Mouse (Mus musculus): ENCODE results near the gene Krt7. TPM values are rescaled to one million over a fixed set of nuclear protein-coding genes. Genes with fewer than 3 reads are reported as not detected.

Krt7 gene
- polyA plus RNA-seq, 1 experiment from 2014 or later: 86.1 TPM

GRCm38 (mm10) chr15:101370101-101370911, 40.5 kb upstream of the Krt7 start, which contains the start of gene Krt80:
Gene Krt80, minus strand, starts transcription at chr15:101370162.
- Histone ChIP-seq H3K9ac (ENCODE audit: low read depth, low read length) (no peak within 1 kb of the TSS), H3K36me3 (ENCODE audit: control insufficient read depth, insufficient read depth) (no peaks in the 10 kb centered on the region), H3K9me3 (ENCODE audit: control insufficient read depth) (no peaks in the 10 kb centered on the region), H3K4me3 (ENCODE audit: low read depth, low read length) (no peak within 1 kb of the TSS), H3K27ac (ENCODE audit: low read depth, low read length) (no peak within 1 kb of the TSS), H3K27me3 (replicated peaks; ENCODE audit: control insufficient read depth, insufficient read depth, low read length) (no peaks in the 10 kb centered on the region), H3K4me1 (replicated peaks; ENCODE audit: control insufficient read depth, insufficient read depth, low read length) (peaks cover 7% of the 10 kb centered on the region; the same call in 1 of the 2 replicates), H3K4me2 (replicated peaks; ENCODE audit: low read depth) (no peak within 1 kb of the TSS)
- WGBS: 46% methylated on average over 22 of the region's 22 CpGs
- peak; percentile 37; the same call in 1 of the 2 replicates for ATAC-seq
- no peak for TF ChIP-seq CTCF (IDR thresholded peaks at IDR 0.05; ENCODE audit: low read depth)

GRCm38 (mm10) chr15:101371141-101371985, 39.5 kb upstream of the Krt7 start:
- H3K27ac ChIP-seq (ENCODE audit: low read depth, low read length): no peak overlapping the region
- no peak for ATAC-seq
- no peaks in the 10 kb centered on the region for H3K36me3 ChIP-seq (ENCODE audit: control insufficient read depth, insufficient read depth)
- peaks cover 7% of the 10 kb centered on the region; the same call in 1 of the 2 replicates for H3K4me1 ChIP-seq (replicated peaks; ENCODE audit: control insufficient read depth, insufficient read depth, low read length)
- H3K9ac ChIP-seq (ENCODE audit: low read depth, low read length): no peak overlapping the region
- no peak for TF ChIP-seq CTCF (IDR thresholded peaks at IDR 0.05; ENCODE audit: low read depth)
- 86% methylated on average over 15 of the region's 15 CpGs for WGBS
- H3K4me3 ChIP-seq (ENCODE audit: low read depth, low read length): no peak overlapping the region
- H3K4me2 ChIP-seq (replicated peaks; ENCODE audit: low read depth): no peak overlapping the region
- no peaks in the 10 kb centered on the region for H3K9me3 ChIP-seq (ENCODE audit: control insufficient read depth)
- no peaks in the 10 kb centered on the region for H3K27me3 ChIP-seq (replicated peaks; ENCODE audit: control insufficient read depth, insufficient read depth, low read length)

DNA sequence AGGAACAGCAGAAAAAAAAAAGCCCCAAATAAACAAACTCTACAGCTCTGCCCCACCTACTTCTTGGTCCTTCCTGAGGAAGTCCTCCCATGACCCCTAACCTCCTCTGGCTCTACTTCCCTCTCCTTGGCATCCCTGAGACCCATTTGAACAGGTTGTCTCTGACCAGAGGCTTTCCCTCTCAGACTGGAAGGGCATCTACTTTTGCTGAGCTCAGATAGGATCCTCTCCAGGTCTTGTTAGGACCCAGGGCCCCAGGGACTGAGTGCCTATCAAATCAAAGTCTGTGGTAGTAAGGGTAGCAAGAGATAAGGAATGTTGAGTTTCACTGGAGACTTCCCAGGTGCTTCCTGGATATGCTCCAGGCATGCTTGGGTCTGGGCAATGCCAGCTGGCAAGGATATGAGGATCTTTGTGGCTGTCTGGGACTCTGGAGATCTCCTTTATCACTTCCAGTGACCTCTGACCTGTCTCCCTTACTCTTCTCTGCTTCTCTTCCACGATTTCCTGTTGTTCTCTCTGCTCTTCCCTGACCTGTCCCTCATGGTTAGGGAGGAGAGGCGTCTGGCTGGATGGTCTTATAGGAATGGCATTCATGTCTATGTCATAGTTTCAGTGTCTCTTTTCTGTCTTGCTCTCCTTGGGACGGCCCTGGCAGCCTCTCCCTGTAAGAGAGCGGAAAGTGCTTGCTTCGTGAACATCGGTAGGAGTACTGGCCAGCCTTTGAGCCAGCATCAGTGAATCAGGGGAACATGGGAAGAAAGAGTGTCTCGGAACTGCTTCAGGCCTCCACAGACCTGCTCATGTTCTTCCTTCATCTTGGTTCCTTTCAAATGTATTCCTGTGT, 38.5 kb upstream of the Krt7 start:
- Histone ChIP-seq H3K36me3 (ENCODE audit: control insufficient read depth, insufficient read depth) (no peaks in the 10 kb centered on the region), H3K9me3 (ENCODE audit: control insufficient read depth) (no peaks in the 10 kb centered on the region), H3K4me1 (replicated peaks; ENCODE audit: control insufficient read depth, insufficient read depth, low read length) (peaks cover 7% of the 10 kb centered on the region; the same call in 1 of the 2 replicates), H3K4me3 (ENCODE audit: low read depth, low read length) (no peak overlapping the region), H3K4me2 (replicated peaks; ENCODE audit: low read depth) (no peak overlapping the region), H3K9ac (ENCODE audit: low read depth, low read length) (no peak overlapping the region), H3K27ac (ENCODE audit: low read depth, low read length) (no peak overlapping the region), H3K27me3 (replicated peaks; ENCODE audit: control insufficient read depth, insufficient read depth, low read length) (no peaks in the 10 kb centered on the region)
- 67% methylated on average over 7 of the region's 7 CpGs for WGBS
- no peak for TF ChIP-seq CTCF (IDR thresholded peaks at IDR 0.05; ENCODE audit: low read depth)
- ATAC-seq: no peak

DNA sequence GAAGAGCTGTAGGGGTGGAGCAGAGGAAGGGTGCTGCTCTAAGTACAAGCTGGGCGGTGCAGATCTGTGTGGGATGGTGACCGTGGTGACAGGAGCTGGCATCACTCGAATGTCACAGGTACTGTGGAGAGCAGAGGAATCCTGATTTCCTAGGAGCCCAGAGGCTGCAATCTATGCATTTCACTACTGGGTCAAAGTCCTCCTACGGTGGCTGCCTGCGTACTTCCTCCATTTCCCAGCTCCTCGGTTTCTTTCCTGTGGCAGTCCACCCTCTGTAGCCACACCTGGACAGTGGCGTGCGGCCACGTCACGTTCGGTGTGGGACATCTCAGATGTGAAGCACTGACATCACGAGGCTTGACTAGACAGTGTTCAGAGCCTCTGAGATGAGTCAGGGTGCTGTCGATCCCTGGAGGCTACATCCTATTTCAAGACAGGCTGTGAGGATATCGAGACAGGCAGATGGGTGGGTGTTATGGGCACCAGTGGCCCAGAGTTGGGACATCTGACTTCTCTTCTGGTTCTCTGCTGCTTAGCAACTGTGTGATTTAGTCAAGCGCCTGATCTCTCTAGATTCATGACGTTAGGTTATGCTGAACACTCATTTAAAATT, 37.5 kb upstream of the Krt7 start:
- Histone ChIP-seq H3K4me2 (replicated peaks; ENCODE audit: low read depth) (no peak overlapping the region; the same call in 1 of the 2 replicates), H3K36me3 (ENCODE audit: control insufficient read depth, insufficient read depth) (no peaks in the 10 kb centered on the region), H3K9ac (ENCODE audit: low read depth, low read length) (no peak overlapping the region), H3K9me3 (ENCODE audit: control insufficient read depth) (no peaks in the 10 kb centered on the region), H3K4me3 (ENCODE audit: low read depth, low read length) (no peak overlapping the region), H3K27ac (ENCODE audit: low read depth, low read length) (no peak overlapping the region), H3K4me1 (replicated peaks; ENCODE audit: control insufficient read depth, insufficient read depth, low read length) (peaks cover 7% of the 10 kb centered on the region; the same call in 1 of the 2 replicates), H3K27me3 (replicated peaks; ENCODE audit: control insufficient read depth, insufficient read depth, low read length) (no peaks in the 10 kb centered on the region)
- WGBS: 55% methylated on average over 16 of the region's 16 CpGs
- TF ChIP-seq CTCF (IDR thresholded peaks at IDR 0.05; ENCODE audit: low read depth): no peak
- ATAC-seq: peak; percentile 57

GRCm38 (mm10) chr15:101374879-101375278, 36.0 kb upstream of the Krt7 start:
- TF ChIP-seq CTCF (IDR thresholded peaks at IDR 0.05; ENCODE audit: low read depth): no peak
- H3K9me3 ChIP-seq (ENCODE audit: control insufficient read depth): no peaks in the 10 kb centered on the region
- no peak overlapping the region for H3K4me2 ChIP-seq (replicated peaks; ENCODE audit: low read depth)
- no peak for ATAC-seq
- H3K27me3 ChIP-seq (replicated peaks; ENCODE audit: control insufficient read depth, insufficient read depth, low read length): no peaks in the 10 kb centered on the region
- peaks cover 7% of the 10 kb centered on the region; the same call in 1 of the 2 replicates for H3K4me1 ChIP-seq (replicated peaks; ENCODE audit: control insufficient read depth, insufficient read depth, low read length)
- H3K27ac ChIP-seq (ENCODE audit: low read depth, low read length): no peak overlapping the region
- H3K9ac ChIP-seq (ENCODE audit: low read depth, low read length): no peak overlapping the region
- WGBS: 46% methylated on average over 4 of the region's 4 CpGs
- H3K4me3 ChIP-seq (ENCODE audit: low read depth, low read length): no peak overlapping the region
- no peaks in the 10 kb centered on the region for H3K36me3 ChIP-seq (ENCODE audit: control insufficient read depth, insufficient read depth)
